Mouse (Mus musculus) left cerebral cortex, adult 18-20 months (tissue): Measurements from ENCODE around the gene Gabrg3. TPM values are rescaled to one million over a fixed set of nuclear protein-coding genes. Genes with fewer than 3 reads are reported as not detected.
A peak's percentile ranks its signal among the peaks of the same experiment; 100 is the strongest.
"Not testable (repeated sequence)": the region's sequence is repeated elsewhere in the genome, so short reads cannot be mapped to it uniquely, and the experiment has no call there.

ENCODE experiments used
- DNase-seq, 2 experiments: peaks; one replicate each; pipeline ENCODE4 v3.0.0; 2021 to 2022; ENCODE audit warnings: low spot score in 2 of 2, mixed read lengths in 1 of 2
- total RNA-seq, 2 experiments: library from RNA; stranded (reverse); gene quantifications; 2 replicates each; pipeline ENCODE4 v1.2.3; 2021

Gabrg3 gene
- total RNA-seq, 2 experiments from 2014 or later, result 16.0 to 17.4 TPM

DNA sequence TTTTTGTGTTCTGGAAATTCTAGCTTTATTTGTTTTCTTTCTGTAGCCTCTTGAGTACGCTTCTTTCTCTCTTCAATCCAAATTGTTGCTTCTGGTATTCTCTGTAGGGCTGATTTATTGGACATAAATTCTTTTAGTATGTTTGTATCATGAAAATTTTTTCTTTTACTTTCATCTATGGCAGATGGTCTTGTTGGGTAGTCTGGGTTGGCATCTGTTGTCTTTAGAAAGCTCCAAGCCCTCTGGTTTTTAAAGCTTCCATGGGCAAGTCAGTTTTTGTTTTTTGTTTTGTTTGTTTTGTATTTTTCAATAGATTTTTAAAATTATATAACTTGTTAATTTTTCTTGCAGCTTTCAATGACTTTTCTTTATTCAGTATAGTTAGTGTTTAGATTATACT is 72.0 kb downstream of the Gabrg3 start:
- DNase-seq, result no peak

DNA sequence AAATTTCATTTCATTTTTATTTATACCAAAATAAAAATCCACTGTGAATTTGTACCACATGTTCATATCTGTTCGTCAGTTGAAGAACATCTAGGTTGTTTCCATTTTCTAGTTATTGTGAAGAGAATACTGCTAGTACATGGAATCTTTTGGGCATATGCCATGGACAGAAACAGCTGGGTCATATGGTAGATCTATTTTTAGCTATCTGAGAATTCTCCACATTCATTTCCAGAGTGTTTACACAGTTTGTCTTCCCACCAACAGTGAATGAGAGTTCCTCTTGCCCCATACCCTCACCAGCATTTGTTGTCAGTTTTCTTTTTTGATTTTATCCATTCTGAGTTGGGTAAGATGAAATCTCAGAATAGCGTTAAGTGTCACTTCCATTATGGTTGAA is 75.0 kb downstream of the Gabrg3 start:
- no peak for DNase-seq

DNA sequence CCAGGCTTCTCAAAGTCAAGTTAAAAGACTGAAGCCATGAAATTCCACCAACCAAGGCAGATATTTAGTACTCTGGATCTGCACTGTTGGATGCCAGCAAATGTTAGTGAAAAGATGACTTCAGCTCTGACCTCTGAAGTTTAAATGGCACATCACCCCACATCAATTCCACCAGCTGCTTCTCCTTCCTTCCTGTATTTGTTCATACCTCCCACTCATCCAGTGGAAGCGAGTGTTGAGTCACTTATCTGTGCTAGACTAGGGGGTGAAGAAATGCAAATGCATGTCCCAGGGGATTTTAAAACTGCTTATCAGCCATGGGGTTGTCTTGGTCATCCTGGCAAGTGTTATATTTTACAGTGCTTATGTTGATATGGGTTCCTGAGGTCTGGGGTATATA is 79.7 kb downstream of the Gabrg3 start:
- DNase-seq, result no peak

DNA sequence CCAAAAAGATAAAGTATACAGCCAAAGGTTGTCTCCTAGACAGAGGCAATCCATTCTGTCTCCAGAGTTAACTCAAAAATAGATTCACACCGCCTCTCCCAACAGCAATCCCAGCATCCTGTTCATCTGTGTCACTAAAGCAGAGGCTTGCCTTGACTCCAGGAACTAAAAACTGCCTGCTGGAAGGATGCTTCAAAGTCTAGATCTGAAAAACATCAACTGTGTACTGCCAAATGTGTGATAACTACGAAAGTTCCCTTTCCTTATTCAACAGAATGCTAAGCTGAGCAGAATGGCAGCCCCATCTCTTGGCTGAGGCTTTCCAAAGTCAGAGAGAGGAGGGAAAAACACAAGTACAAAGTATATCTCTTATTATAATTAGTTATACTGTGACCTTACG is 90.3 kb downstream of the Gabrg3 start:
- peak; percentile 26 to 44 for DNase-seq

DNA sequence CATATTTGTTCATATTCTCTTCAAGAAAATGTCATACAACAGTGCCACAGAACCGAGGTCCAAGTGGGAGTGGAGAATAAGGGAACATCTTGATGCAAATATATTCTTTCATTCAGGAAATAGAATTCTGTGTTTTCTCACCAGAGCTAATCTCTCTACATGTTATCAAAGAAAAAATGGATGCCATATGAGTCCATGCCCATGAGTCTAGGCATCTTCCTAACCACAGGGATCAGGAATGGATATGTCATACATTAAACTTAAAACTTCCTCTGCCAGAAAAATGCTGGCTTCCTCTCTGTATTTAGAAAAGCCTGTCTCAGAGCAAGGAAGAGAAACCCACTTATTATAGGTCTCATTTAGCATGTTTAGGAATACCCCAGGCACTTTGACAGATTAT is 92.9 kb downstream of the Gabrg3 start:
- DNase-seq, result no peak

DNA sequence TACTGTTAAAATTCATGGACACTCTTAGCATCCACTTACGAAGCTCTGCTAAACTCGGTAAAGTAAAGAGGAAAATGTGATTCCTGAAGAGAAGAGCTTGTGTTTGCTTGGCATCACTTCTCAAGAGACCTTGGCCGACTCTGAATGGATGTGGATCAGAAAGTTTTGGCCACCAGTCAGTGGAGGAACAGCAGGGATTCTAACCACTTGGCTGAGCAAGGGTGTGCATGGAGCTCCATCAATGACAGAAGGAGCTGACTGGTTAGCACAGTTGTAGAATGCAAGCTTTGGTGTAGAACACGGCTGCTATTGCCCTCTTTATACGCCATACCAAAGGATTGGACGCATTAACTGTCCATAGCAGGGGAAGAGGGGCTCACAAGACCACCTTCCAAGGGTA is 93.4 kb downstream of the Gabrg3 start:
- no peak for DNase-seq

DNA sequence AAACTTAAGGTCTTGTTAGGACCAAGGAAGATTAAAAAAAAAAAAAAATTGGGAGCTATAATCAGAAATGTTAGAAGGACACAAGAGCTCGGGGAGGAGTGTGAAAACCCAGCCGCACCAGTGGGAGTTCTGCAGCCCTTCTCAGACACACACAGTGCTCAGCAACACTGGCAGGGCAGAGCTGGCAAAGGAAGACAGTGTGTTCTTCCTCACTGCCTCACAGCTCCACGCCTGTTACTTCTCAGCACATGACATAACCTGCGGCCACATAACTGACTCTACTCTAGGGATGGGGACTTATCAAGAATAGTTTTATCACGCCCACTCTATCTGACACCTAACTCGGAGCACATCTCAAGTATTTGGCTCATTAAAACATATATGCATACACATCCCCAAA is 103.8 kb downstream of the Gabrg3 start:
- peak in 1 of 2 experiments; percentile 43 for DNase-seq

DNA sequence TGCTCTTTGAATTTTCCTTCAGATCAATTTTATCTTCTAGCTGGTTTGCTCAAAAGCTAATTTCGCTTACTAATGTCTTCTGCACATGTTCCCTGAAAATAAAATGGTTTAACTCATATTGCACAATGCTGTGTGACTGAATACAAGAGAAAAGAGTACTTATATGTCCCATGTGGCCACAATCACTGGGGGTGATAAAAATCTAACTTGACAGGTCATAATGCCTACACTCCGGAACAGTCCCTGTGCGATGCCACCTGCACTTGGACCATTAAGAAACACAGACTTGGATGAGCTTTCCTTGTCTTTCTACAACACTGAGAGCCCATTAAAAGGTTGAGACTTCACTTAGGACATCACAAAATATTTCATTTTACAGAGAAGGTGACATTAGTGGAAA is 108.1 kb downstream of the Gabrg3 start:
- DNase-seq, result no peak

DNA sequence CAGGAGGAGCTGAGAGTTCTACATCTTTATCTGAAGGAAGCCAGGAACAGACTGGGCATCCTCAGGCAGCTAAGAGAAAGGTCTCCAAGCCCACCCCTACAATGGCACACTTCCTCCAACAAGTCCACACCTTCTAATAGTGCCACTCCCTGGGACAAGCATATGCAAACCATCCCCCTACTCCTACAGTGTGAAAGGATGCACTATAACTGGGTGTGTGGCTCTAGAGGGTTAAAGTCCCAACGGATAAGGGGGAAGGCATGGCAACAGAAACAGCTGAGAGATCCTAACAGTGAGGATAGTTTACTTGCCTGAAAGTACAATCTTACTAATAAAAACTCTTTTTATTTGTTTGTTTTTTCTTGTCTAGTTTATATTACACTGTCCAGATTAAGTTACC is 126.8 kb downstream of the Gabrg3 start:
- DNase-seq, result no peak

DNA sequence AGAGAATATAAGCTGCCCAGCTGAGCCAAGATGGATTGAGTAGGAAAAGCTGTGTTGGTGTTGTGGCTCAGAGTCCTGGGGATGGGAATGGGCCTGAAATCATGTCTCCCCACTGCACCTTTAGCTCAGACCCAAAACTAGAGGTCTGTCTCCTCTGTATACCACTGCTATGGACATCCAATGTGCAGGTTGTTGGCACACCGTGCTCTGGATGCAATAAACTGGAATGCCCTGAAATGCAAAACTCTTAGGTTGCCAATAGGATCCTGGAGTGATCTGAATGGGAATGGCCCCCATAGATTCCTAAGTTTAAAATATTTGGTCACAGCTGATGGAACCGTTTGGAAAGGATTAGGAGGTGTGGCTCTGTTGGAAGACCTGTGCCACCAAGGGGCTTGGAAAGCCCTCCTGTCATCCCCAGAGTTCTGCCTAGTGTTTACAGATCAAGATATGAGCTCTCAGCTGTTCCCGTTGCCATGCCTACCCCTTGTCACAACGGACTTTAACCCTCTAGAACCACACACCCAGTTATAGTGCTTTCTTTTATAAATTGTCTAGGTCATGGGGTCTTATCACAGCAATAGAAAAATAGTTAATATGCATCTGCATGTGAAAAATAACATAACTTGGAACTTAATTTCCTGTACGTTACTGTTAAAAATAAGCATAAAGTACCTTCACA is 128.0 kb downstream of the Gabrg3 start:
- no peak for DNase-seq

DNA sequence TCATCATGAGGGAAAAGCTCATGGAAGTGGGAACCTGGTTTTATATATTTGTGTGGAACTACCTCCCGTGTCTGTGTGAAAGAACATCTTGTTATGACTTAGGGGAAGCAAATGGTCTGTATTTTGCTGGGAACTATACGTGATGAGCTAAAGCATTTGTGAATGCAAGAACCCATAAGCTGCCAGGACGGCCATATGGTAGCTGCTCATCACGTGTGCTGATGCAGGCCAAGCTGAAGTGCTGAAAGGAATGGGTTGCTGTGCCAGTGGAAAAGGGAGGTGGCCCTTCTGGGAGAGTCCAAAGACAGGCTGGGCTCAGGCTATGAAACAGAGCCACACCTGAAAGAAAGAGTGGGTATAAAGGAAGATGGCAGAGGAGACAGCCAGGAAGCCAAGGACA is 143.0 kb downstream of the Gabrg3 start:
- DNase-seq, result peak; percentile 38 to 42

DNA sequence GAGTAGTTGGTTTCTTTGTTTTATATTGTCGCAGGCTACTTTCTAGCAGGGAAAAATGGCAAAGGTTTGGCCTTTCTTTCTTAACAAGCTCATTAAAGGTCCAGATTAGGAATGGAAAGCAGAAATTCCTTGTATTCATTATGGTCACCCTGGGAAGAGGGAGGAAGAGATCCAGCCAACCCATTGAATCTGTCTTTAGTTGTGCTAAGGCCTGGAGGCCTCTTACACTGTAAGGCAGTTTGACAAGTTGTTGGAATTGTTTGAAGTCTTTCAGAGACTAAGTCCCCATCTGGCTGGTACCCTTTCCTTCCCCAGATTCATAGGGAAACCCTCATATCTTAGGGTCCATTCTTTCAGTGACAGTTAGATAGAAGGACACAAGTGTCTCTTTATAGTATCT is 172.9 kb downstream of the Gabrg3 start:
- DNase-seq, result no peak

DNA sequence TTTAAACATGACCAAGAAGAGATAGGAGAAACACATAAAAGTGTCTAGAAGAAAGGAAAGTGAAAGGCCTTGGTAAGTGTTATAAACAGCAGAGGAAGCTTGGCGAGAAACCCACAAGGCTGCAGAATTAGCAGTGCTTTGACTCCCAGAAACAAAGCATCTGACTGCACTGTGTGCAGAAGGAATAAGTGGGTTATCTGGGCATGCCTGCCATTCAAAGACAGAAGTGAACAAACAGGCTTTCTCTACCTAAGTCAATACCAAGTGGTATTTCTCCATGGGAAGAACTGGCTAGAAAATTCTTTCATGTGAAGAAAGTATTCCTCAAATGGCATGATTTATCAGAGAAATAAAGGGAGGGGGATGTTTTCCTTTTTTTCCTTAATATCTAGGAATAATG is 201.0 kb downstream of the Gabrg3 start:
- DNase-seq, result no peak

DNA sequence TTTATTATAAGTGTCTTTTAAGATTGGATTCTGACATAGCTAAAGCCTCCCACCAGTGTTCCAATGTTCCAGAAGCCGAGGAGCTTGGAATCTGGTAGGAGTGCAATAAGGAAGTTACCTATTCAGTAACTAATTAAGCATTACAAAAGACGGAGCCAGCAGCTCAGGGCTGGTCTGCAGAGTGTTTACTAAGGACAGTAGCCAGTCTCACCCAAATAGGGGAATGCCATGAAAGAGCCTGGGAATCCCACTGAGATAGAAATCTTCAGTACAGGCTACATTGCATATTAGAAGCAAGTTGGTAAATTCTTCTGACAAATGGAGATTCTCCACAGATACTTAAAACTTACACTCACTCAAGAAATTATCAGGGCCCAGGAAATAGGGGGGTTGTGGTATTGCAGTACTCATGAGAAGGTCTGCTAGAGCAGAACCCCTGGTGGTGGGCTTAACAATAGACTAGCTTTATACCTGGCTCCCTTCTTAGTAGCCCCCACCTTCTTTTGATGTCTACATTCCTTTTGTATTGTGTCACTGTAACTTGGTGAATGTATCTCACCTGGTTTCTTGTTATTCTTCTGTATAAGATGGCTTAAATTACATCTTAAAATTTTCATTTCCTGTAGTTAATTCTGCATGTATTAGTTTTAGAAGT is 211.0 kb downstream of the Gabrg3 start:
- not testable (repeated sequence) for DNase-seq

DNA sequence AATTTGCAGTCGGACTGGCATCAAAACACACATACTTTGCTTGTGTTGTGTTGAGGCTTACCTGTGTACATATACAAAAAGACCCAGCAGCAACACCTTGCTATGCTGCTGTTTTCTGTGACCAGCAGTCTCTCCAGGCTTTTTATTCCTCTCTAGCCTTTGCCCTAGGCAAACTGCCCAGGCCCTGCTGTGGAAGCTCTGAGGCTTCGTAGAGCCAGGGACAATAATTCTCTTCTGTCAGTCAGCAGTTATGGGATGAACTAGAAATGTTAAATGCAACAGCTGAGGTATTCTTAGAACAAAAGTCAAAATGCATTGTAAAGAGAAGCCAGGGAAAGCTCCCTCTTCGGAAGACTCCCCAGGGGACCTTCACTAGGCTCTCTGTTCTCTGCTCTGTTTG is 220.1 kb downstream of the Gabrg3 start:
- no peak for DNase-seq

DNA sequence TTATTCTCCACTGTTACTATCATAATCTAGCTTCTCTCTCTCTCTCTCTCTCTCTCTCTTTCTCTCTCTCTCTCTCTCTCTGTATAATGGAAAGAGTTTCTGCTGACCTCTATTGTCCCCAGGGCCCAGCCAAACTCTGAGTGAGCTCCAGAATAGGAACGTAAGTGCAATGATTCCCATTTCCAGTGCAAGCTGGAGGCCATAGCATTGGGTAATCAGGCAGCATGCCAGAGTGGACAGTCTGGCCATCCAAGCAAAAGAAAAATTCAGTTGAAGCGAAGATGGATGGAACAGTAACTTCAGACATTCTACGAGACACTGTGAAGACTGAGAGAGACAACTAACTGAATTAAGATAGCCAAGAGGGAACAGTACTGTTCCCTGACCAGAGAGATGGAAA is 228.8 kb downstream of the Gabrg3 start:
- no peak for DNase-seq

DNA sequence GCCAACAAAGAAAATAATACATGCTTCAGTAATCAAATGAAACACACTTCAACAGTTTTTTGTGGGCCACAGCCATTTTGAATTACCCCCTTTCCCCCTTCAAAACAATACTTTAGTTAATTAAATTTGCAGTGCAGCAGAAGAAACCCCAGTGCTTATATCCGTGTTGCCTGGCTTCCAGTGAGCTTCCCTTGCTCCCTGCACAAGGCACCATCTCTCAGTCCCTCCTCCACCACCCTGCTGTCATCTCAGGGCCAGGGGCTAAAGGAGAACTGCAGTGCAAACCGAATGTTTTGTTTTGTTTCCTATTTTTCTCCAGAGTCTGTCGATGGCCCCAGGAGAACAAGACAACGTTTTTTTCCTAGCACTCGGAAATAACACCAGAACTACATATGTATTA is 233.2 kb downstream of the Gabrg3 start:
- no peak for DNase-seq

DNA sequence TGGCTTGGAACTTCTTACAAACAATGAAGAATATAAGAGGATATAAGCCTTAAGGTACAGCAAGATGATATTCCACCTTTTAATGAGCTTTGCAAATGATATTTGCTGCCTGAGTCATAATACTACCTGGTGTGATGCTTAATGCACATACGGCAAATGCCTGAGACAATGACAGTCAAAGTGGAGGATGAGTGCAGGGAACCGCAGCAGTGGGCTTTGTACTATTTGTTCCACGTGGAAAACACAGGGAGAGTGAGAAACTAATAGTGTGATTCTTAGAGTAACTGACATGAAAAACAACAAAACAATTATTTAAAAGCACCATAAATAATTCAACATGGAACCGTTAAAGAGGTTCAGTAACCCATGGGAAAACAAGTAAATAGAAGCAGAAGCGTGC is 236.2 kb downstream of the Gabrg3 start:
- DNase-seq, result no peak

DNA sequence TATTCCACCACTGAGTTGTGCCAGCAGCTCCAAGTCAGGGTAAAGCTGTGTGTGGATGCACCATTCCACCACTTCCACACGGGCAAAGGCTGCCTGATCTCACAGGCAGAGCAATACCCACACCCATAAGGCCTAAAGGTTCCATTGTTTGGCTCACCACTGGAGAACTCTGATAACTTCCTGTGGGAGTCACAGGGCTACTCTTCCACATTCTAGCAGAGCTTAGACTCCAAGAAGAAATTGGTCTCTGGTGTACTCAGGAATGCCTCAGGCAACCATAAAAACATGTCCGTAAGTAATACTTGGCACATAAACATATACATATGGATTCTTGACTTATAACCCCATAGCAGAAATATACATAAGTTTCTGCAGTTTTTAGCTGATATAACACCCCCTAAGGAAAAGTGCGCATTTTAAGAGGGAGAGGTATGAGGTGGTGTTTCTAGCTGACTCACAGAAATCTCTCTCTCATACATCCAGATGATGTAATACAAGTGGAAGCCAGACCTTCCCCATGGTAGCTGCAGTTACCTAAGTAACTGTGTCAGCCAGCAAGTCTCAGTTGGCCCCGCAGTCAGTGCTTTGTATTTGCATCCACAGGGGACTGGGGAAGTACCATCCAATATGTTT is 248.8 kb downstream of the Gabrg3 start:
- no peak for DNase-seq

DNA sequence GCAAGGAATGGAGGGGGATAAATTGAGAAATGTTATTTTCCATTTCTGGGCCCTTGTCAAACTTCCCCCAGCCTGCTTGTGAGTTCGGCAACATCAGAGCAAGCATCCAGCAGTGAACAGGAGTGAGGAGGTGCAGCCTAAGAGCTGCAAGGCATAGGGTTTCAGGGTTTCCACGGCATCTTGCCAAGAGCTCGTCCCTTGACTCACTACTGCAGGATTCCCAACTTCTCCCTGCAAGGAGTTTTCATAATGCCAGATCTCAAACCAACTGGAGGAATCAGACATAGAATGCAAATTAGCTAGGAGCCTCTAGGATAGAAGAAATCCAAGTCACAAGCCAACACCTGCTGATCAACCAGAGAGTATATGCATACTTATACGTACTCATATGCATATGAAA is 254.0 kb downstream of the Gabrg3 start:
- peak; percentile 7 to 26 for DNase-seq

DNA sequence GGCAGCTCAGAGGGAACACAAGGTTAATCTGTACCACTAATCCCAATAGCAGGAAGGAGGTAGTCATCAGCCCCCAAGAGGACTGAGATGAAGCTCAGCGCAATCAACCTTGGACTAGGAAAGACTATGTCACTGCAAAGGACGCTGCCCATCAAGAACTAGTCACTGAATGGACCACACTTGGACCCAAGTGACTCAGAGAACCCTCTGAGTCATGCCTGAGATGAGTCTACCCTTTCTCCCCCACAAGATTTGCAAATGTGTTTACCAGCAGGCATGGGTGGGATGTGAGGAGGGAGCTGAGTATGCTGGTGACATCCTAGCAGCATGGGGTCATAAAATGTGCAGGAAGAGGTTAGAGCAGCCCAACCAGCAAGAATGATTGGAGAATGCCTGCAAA is 254.5 kb downstream of the Gabrg3 start:
- no peak for DNase-seq

DNA sequence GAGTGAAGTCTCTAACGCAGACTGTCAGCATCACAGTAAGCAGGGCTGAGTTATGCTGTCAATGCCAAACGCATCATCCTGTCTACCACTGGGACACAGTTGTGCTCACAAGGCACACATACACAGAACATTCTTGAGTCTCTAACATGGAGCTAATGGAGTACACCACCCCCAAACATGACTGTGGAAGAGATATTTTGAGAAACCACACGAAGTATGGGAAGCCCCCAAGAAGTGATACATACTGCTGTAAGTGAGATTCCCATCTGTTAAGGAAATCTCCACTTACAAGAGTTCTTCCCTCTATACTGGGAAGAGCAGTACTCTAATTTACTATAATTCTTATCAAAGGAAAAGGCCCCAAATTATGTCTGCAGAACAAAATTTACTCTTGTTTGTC is 286.9 kb downstream of the Gabrg3 start:
- DNase-seq, result no peak

DNA sequence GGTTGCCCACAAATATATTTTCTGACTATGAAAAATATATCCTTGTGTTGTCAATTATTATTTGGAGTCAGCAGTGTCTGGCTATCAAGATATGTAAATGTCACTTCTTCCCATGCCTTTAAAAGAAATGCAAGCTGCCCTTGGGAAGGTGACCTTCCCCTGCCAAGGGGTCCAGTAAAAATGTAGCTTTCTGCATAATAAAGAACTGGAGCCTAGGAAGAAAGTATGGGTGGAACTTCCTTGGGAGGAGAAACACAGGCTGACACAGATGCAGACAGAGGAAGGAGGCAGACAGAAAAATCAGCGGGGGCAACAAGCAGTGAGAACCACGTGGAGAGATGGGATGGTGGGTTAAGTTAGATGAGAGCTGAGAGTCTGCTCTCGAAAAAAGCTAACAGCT is 304.9 kb downstream of the Gabrg3 start:
- no peak for DNase-seq
